In genomic region chr4:98511296-98511695, GRCm38 (mm10) we compare ENCODE assay signal across 8 mouse cellular contexts.
DNase-seq lines count a peak whose midpoint lies in the region; ATAC-seq and TF ChIP-seq lines count a peak whose summit lies in the region.

No protein-coding gene starts in this region.

- H3K4me1 ChIP-seq in stomach, postnatal 0 days (replicated peaks; ENCODE audit: control insufficient read depth, insufficient read depth) = no peaks in the 10 kb centered on the region

- no peak overlapping the region for H3K9ac ChIP-seq in stomach, postnatal 0 days (ENCODE audit: low read length)

- no peak overlapping the region for H3K4me3 ChIP-seq in stomach, postnatal 0 days (ENCODE audit: low read depth, low read length)

- TF ChIP-seq EP300 in stomach, postnatal 0 days (optimal IDR thresholded peaks at IDR 0.05) = no peak

- H3K9me3 ChIP-seq in stomach, postnatal 0 days (ENCODE audit: control insufficient read depth, low read length) = no peaks in the 10 kb centered on the region

- no peaks in the 10 kb centered on the region for H3K36me3 ChIP-seq in stomach, postnatal 0 days (ENCODE audit: control insufficient read depth, insufficient read depth, low read length)

- H3K27me3 ChIP-seq in stomach, postnatal 0 days (ENCODE audit: control insufficient read depth, insufficient read depth, low read length) = no peaks in the 10 kb centered on the region

- DNase-seq in gastrocnemius, postnatal 10 days = peak; percentile 30
- no peak for DNase-seq in gastrocnemius, adult 18-20 months (ENCODE audit: low spot score)
- DNase-seq in adrenal gland, postnatal 10 days = peak; percentile 74
- peak; percentile 20 to 50 for DNase-seq in heart, adult 9 months (ENCODE audit: low spot score in 2 of 2)
- peak; percentile 81 to 89 for DNase-seq in kidney, postnatal 25 days
- peak; percentile 30 for DNase-seq in stomach, postnatal 0 days (ENCODE audit: low spot score)
- no peak for DNase-seq in embryo, embryonic 10 days (ENCODE audit: low spot score)
- DNase-seq in spleen, postnatal 4 days (ENCODE audit: low spot score in 2 of 2) = no peak

- 22% methylated on average over 2 of the region's 2 CpGs for WGBS in stomach, postnatal 0 days

- H3K4me2 ChIP-seq in stomach, postnatal 0 days (replicated peaks; ENCODE audit: low read depth) = no peak overlapping the region

- H3K27ac ChIP-seq in stomach, postnatal 0 days (replicated peaks) = peak overlapping the region; percentile 63; the same call in 1 of the 2 replicates

- TF ChIP-seq CTCF in stomach, postnatal 0 days (IDR thresholded peaks at IDR 0.05; ENCODE audit: low read depth) = no peak

- no peak for ATAC-seq in stomach, postnatal 0 days (ENCODE audit: low FRiP score, low TSS enrichment)

Comparison
In these comparisons a context has a peak if more than half of its experiments do, and no peak if none do; other contexts are left out.
1. DNase-seq: peak in gastrocnemius, postnatal 10 days (single experiment), adrenal gland, postnatal 10 days (single experiment), heart, adult 9 months (2 of 2), kidney, postnatal 25 days (2 of 2) and stomach, postnatal 0 days (single experiment); none in gastrocnemius, adult 18-20 months (single experiment), embryo, embryonic 10 days (single experiment) and spleen, postnatal 4 days (0 of 2).